Mouse (Mus musculus): ENCODE results near the gene Mrps11. TPM values are rescaled to one million over a fixed set of nuclear protein-coding genes. Genes with fewer than 3 reads are reported as not detected.

The Mrps11 gene
- total RNA-seq (2023) = 30.0 TPM

GRCm38 (mm10) chr7:78782639-78783581, at the start of gene Mrps11, which contains the start of gene Mrpl46:
Gene Mrps11, plus strand, starts transcription at chr7:78783119.
Gene Mrpl46, minus strand, starts transcription at chr7:78783531.

GRCm38 (mm10) chr7:78737614-78738210, 45.2 kb upstream of the Mrps11 start, which contains the start of gene Ntrk3:
Gene Ntrk3, minus strand, starts transcription at chr7:78738012.

Other genes with a start within 250 kb of the Mrps11 start
- gene Ntrk3, start 45.1 kb upstream of the Mrps11 start, total RNA-seq (2023) = 17.9 TPM
- gene Mrpl46, start 412 bp downstream of the Mrps11 start, total RNA-seq (2023) = 27.7 TPM
- 18.4 TPM for gene Det1, start 64.1 kb downstream of the Mrps11 start, total RNA-seq (2023)
- 31.2 TPM for gene Aen, start 112.7 kb downstream of the Mrps11 start, total RNA-seq (2023)
- 16.0 TPM for gene Isg20, start 130.3 kb downstream of the Mrps11 start, total RNA-seq (2023)